Mouse (Mus musculus): ENCODE results near the gene Tgtp1. TPM values are rescaled to one million over a fixed set of nuclear protein-coding genes. Genes with fewer than 3 reads are reported as not detected.
"Not testable (repeated sequence)": the region's sequence is repeated elsewhere in the genome, so short reads cannot be mapped to it uniquely, and the experiment has no call there.

Gene Tgtp1
- polyA plus RNA-seq, 1 experiment from 2014 or later, result 0.74 TPM

GRCm38 (mm10) chr11:48982848-48983247 lies 11.1 kb downstream of the Tgtp1 start:
- H3K4me3 ChIP-seq (replicated peaks; ENCODE audit: low read depth, low read length); H3K9ac ChIP-seq (replicated peaks; ENCODE audit: low read length); H3K9me3 ChIP-seq (ENCODE audit: control insufficient read depth, low read length); H3K4me1 ChIP-seq (ENCODE audit: control insufficient read depth, insufficient read depth, low read length); H3K27ac ChIP-seq (replicated peaks; ENCODE audit: low read depth, low read length); H3K27me3 ChIP-seq (ENCODE audit: control insufficient read depth, insufficient read depth, low read length); H3K36me3 ChIP-seq (ENCODE audit: control insufficient read depth, insufficient read depth, low read length); ATAC-seq (ENCODE audit: low FRiP score, low TSS enrichment); DNase-seq; H3K4me2 ChIP-seq (ENCODE audit: low read length): not testable (repeated sequence)
- no CpG with 5 or more reads among the region's 3 CpGs for WGBS

GRCm38 (mm10) chr11:48980052-48980451 lies 13.9 kb downstream of the Tgtp1 start:
- not testable (repeated sequence) for H3K27me3 ChIP-seq (ENCODE audit: control insufficient read depth, insufficient read depth, low read length); H3K36me3 ChIP-seq (ENCODE audit: control insufficient read depth, insufficient read depth, low read length); H3K27ac ChIP-seq (replicated peaks; ENCODE audit: low read depth, low read length); ATAC-seq (ENCODE audit: low FRiP score, low TSS enrichment); H3K9me3 ChIP-seq (ENCODE audit: control insufficient read depth, low read length); DNase-seq; H3K9ac ChIP-seq (replicated peaks; ENCODE audit: low read length); H3K4me2 ChIP-seq (ENCODE audit: low read length); H3K4me3 ChIP-seq (replicated peaks; ENCODE audit: low read depth, low read length); H3K4me1 ChIP-seq (ENCODE audit: control insufficient read depth, insufficient read depth, low read length)
- no CpG with 5 or more reads among the region's 5 CpGs for WGBS

- not testable (repeated sequence) for H3K27me3 ChIP-seq (ENCODE audit: control insufficient read depth, insufficient read depth, low read length); H3K4me1 ChIP-seq (ENCODE audit: control insufficient read depth, insufficient read depth, low read length); H3K9ac ChIP-seq (replicated peaks; ENCODE audit: low read length); DNase-seq; H3K9me3 ChIP-seq (ENCODE audit: control insufficient read depth, low read length); H3K36me3 ChIP-seq (ENCODE audit: control insufficient read depth, insufficient read depth, low read length); H3K4me3 ChIP-seq (replicated peaks; ENCODE audit: low read depth, low read length); H3K4me2 ChIP-seq (ENCODE audit: low read length); H3K27ac ChIP-seq (replicated peaks; ENCODE audit: low read depth, low read length); ATAC-seq (ENCODE audit: low FRiP score, low TSS enrichment)
- no CpG with 5 or more reads among the region's 3 CpGs for WGBS
Observed at GRCm38 (mm10) chr11:48979251-48979650, 14.7 kb downstream of the Tgtp1 start, which contains the start of gene 9930111J21Rik1. TSS of gene 9930111J21Rik1 (minus strand) at chr11:48979398.

- H3K9me3 ChIP-seq (ENCODE audit: control insufficient read depth, low read length); H3K4me3 ChIP-seq (replicated peaks; ENCODE audit: low read depth, low read length); ATAC-seq (ENCODE audit: low FRiP score, low TSS enrichment); H3K4me2 ChIP-seq (ENCODE audit: low read length); H3K36me3 ChIP-seq (ENCODE audit: control insufficient read depth, insufficient read depth, low read length); DNase-seq; H3K27ac ChIP-seq (replicated peaks; ENCODE audit: low read depth, low read length); H3K4me1 ChIP-seq (ENCODE audit: control insufficient read depth, insufficient read depth, low read length); H3K27me3 ChIP-seq (ENCODE audit: control insufficient read depth, insufficient read depth, low read length); H3K9ac ChIP-seq (replicated peaks; ENCODE audit: low read length): not testable (repeated sequence)
- whole genome bisulfite sequencing, result no CpG with 5 or more reads among the region's 1 CpGs
Observed at GRCm38 (mm10) chr11:48978240-48978939, 15.6 kb downstream of the Tgtp1 start, which contains the start of gene Olfr56. TSS of gene Olfr56 (plus strand) at chr11:48978889.

GRCm38 (mm10) chr11:48974686-48975085 lies 19.3 kb downstream of the Tgtp1 start:
- no CpG with 5 or more reads among the region's 1 CpGs for whole genome bisulfite sequencing
- ATAC-seq (ENCODE audit: low FRiP score, low TSS enrichment); DNase-seq; H3K9ac ChIP-seq (replicated peaks; ENCODE audit: low read length); H3K4me1 ChIP-seq (ENCODE audit: control insufficient read depth, insufficient read depth, low read length); H3K9me3 ChIP-seq (ENCODE audit: control insufficient read depth, low read length); H3K27me3 ChIP-seq (ENCODE audit: control insufficient read depth, insufficient read depth, low read length); H3K4me2 ChIP-seq (ENCODE audit: low read length); H3K36me3 ChIP-seq (ENCODE audit: control insufficient read depth, insufficient read depth, low read length); H3K4me3 ChIP-seq (replicated peaks; ENCODE audit: low read depth, low read length); H3K27ac ChIP-seq (replicated peaks; ENCODE audit: low read depth, low read length): not testable (repeated sequence)

GRCm38 (mm10) chr11:48946090-48946489 lies 47.9 kb downstream of the Tgtp1 start, which contains the start of gene Psme2b:
TSS of gene Psme2b (minus strand) at chr11:48946190.
- 97% methylated on average over 6 of the region's 6 CpGs for WGBS

GRCm38 (mm10) chr11:48939286-48939685 lies 54.7 kb downstream of the Tgtp1 start:
- ATAC-seq (ENCODE audit: low FRiP score, low TSS enrichment); DNase-seq: not testable (repeated sequence)

More at GRCm38 (mm10) chr11:48946090-48946489, 47.9 kb downstream of the Tgtp1 start, which contains the start of gene Psme2b:
- not testable (repeated sequence) for ATAC-seq (ENCODE audit: low FRiP score, low TSS enrichment); H3K27me3 ChIP-seq (ENCODE audit: control insufficient read depth, insufficient read depth, low read length); H3K27ac ChIP-seq (replicated peaks; ENCODE audit: low read depth, low read length); H3K36me3 ChIP-seq (ENCODE audit: control insufficient read depth, insufficient read depth, low read length); H3K4me2 ChIP-seq (ENCODE audit: low read length); DNase-seq; H3K4me1 ChIP-seq (ENCODE audit: control insufficient read depth, insufficient read depth, low read length); H3K9ac ChIP-seq (replicated peaks; ENCODE audit: low read length); H3K9me3 ChIP-seq (ENCODE audit: control insufficient read depth, low read length); H3K4me3 ChIP-seq (replicated peaks; ENCODE audit: low read depth, low read length)

More at GRCm38 (mm10) chr11:48939286-48939685, 54.7 kb downstream of the Tgtp1 start:
- not testable (repeated sequence) for H3K4me1 ChIP-seq (ENCODE audit: control insufficient read depth, insufficient read depth, low read length); H3K27ac ChIP-seq (replicated peaks; ENCODE audit: low read depth, low read length); H3K36me3 ChIP-seq (ENCODE audit: control insufficient read depth, insufficient read depth, low read length); H3K9ac ChIP-seq (replicated peaks; ENCODE audit: low read length); H3K9me3 ChIP-seq (ENCODE audit: control insufficient read depth, low read length); H3K4me2 ChIP-seq (ENCODE audit: low read length); H3K4me3 ChIP-seq (replicated peaks; ENCODE audit: low read depth, low read length); H3K27me3 ChIP-seq (ENCODE audit: control insufficient read depth, insufficient read depth, low read length)
